Mouse (Mus musculus) kidney, embryonic 14.5 days (tissue): Measurements from ENCODE around the gene Srebf1. TPM values are rescaled to one million over a fixed set of nuclear protein-coding genes. Genes with fewer than 3 reads are reported as not detected.

ENCODE experiments used
- ATAC-seq: fragments of 200-750 bp; cut with Nextera tagmentation; 2 replicates; pipeline ENCODE4 v1.8.0; 2017; ENCODE audit warnings: moderate number of reproducible peaks, mild to moderate bottlenecking, moderate TSS enrichment, moderate library complexity; ENCODE audit not compliant: low FRiP score, low TSS enrichment
- H3K27ac ChIP-seq: fragments of 300-500 bp; sonication (generic); 2 replicates; pipeline ENCODE4 v1.5.1; 2014; ENCODE audit warnings: low read depth, mild to moderate bottlenecking, low read length, moderate library complexity, mixed read lengths
- H3K27me3 ChIP-seq: fragments of 300-500 bp; sonication (generic); 2 replicates; pipeline ENCODE4 v1.6.1; 2014; ENCODE audit warnings: mild to moderate bottlenecking, low read length; ENCODE audit not compliant: control insufficient read depth, insufficient read depth
- H3K36me3 ChIP-seq: fragments of 300-500 bp; sonication (generic); 2 replicates; pipeline ENCODE4 v1.6.1; 2014; ENCODE audit warnings: low read length, mixed read lengths; ENCODE audit not compliant: control insufficient read depth, insufficient read depth
- H3K4me1 ChIP-seq: fragments of 300-500 bp; sonication (generic); 2 replicates; pipeline ENCODE4 v1.6.1; 2014; ENCODE audit warnings: low read length, mixed read lengths; ENCODE audit not compliant: control insufficient read depth, insufficient read depth
- H3K4me2 ChIP-seq: fragments of 300-500 bp; sonication (generic); replicated peaks from 2 replicates; pipeline ENCODE4 v1.6.1; 2014; ENCODE audit warnings: low read depth, mild to moderate bottlenecking, low read length
- H3K4me3 ChIP-seq: fragments of 300-500 bp; sonication (generic); 2 replicates; pipeline ENCODE4 v1.5.1; 2014; ENCODE audit warnings: mild to moderate bottlenecking, low read length
- H3K9ac ChIP-seq: fragments of 300-500 bp; sonication (generic); 2 replicates; pipeline ENCODE4 v1.6.1; 2014; ENCODE audit warnings: low read depth, mild to moderate bottlenecking, low read length, moderate library complexity
- H3K9me3 ChIP-seq: fragments of 300-500 bp; sonication (generic); 2 replicates; pipeline ENCODE4 v1.6.1; 2016; ENCODE audit warnings: low read length; ENCODE audit not compliant: control insufficient read depth
- WGBS: fragments of 180-500 bp; shearing (Covaris S2); extraction: QIAGEN DNeasy Blood & Tissue Kit; methylation state at CpG from one replicate; pipeline ENCODE4 v1.1.7; 2014; 5-methylcytosine and 5-hydroxymethylcytosine counted together
- polyA plus RNA-seq: library from polyadenylated mRNA; unstranded; fragments of >200 nt; fragmentation: Nextera tagmentation; extraction: Ambion mirVana; gene quantifications from 2 replicates; pipeline ENCODE4 v1.2.1, GENCODE M21; 2014

The Srebf1 gene
- polyA plus RNA-seq, 1 experiment from 2014 or later: 58.8 TPM

DNA sequence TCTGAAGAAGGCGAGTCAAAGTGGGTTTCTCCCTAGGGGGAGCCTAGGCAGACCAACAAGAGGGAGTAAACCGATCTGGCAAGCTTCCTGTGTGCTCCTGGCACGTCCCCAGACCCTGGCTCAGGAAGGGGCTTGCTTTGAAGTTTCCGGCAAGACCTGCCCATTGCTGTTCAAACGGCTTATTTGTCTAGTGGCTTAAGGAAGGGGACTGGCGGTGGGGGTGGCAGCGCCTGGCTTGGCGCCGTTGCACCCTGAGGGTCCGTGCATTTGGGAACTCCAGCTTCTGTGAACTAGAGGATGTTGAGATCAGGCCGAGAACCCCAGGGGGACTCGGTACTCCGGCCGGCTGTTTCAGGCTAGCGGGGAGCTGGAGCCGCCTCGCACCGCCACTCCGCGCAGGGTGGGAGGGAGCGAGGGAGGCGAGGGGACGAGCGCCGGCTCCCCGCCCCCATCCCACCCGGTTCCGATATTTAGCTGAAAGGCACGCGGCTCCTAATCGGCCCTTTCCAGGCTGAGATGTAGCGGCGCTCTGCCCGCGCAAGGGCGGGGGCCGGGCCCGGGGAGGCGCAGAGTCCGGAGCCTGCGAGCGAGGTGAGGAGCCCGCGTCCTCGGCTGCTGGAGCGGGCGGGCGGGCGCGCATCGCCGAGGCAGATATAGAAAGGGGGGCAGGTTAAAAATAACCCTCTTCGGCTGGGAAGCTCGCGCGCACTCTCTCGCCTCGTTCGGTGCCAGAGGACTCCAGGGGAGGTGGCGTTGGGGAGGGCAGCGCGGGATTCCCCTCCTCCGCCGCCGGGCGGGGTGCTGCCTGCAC lies 46.8 kb downstream of the Srebf1 start:
- Histone ChIP-seq H3K4me2 (peak overlapping the region; percentile 100), H3K9me3 (no peaks in the 10 kb centered on the region), H3K9ac (peak overlapping the region; percentile 79), H3K4me3 (peak overlapping the region; percentile 66), H3K27ac (peak overlapping the region; percentile 90), H3K4me1 (peaks cover 44% of the 10 kb centered on the region), H3K27me3 (no peaks in the 10 kb centered on the region), H3K36me3 (no peaks in the 10 kb centered on the region)
- WGBS: under 1% methylated on average over 66 of the region's 66 CpGs
- ATAC-seq: peak; percentile 47

DNA sequence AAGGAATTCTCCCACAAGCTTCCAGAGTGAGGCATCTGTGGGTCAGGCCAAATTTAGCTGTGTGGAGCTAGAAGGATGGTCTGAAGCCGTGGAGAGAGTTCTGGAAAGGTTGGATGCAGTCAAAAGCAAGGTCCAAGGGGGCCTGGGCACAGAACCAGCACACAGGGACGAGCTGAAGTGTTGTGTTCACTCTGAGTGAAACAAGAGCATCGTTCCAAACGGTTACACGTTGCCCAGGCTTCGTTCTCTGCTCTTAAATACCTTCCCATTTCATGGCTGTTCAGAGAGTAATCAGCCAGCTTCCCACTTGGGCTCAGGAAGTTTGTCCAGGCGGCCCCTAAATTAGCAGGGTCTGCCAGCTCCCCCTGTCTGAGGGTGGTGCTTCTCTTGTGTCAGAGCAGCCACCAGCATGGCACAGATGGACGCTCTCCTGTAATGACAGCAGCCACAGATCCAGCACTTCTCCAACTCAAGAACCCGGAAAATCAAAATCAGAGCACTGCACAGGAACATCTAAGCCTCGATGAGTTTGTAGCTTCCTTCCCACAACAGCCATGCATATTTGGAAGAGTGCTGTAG lies 48.7 kb downstream of the Srebf1 start:
- peaks cover 4% of the 10 kb centered on the region; the same call in 1 of the 2 replicates for H3K36me3 ChIP-seq
- H3K4me1 ChIP-seq: peaks cover 50% of the 10 kb centered on the region
- no peaks in the 10 kb centered on the region for H3K9me3 ChIP-seq
- no peak overlapping the region for H3K4me3 ChIP-seq
- ATAC-seq: no peak
- H3K27me3 ChIP-seq: no peaks in the 10 kb centered on the region
- 45% methylated on average over 10 of the region's 10 CpGs for WGBS
- no peak overlapping the region for H3K9ac ChIP-seq
- H3K4me2 ChIP-seq: no peak overlapping the region
- no peak overlapping the region for H3K27ac ChIP-seq

DNA sequence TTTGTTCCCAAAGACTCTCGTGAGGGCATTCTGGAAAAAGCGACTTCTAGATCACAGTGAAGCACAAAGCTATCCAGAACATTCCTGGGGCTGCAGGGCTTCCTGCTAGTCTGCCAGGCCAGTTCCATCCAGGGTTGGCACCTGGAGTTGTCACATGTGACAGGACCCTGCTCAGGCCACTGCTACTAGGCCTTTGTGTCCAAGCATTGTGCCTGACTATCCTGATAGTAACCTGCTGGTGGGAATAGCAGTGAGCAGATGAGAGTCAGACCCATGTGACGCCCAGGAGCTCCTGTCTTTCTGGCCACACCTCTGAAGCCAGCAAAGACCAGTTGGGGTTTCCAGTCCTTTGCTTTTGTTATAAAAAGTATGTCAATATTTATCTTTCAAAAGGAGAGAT lies 50.3 kb downstream of the Srebf1 start:
- 87% methylated on average over 3 of the region's 3 CpGs for WGBS
- Histone ChIP-seq H3K4me2 (no peak overlapping the region), H3K27ac (no peak overlapping the region), H3K36me3 (peaks cover 4% of the 10 kb centered on the region; the same call in 1 of the 2 replicates), H3K4me3 (no peak overlapping the region), H3K27me3 (no peaks in the 10 kb centered on the region), H3K9me3 (no peaks in the 10 kb centered on the region), H3K9ac (no peak overlapping the region), H3K4me1 (peaks cover 48% of the 10 kb centered on the region)
- ATAC-seq: no peak

DNA sequence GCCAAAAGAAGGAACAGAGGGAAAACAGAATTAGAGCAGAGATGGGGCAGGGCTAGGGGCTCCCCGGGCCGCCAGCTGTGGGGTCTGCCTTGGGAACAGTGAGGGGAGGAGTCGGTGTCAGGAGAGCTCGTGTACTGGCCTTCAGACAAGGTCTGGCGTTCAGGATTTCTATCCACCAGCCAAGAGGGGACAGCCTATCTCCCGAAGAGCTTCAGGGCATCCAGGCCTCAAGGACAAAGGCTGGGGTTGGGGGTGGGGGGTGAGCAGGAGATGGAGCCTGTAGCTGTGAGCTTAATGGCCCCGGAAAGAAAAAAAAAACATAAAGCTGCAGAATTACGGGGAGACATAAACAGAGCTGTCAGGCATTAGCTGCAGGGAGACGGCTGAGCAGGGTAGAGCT lies 53.6 kb downstream of the Srebf1 start:
- 18% methylated on average over 9 of the region's 9 CpGs for WGBS
- ATAC-seq: no peak
- no peak overlapping the region for H3K9ac ChIP-seq
- no peak overlapping the region for H3K4me3 ChIP-seq
- H3K4me1 ChIP-seq: peaks cover 48% of the 10 kb centered on the region
- H3K27me3 ChIP-seq: no peaks in the 10 kb centered on the region
- peak overlapping the region; percentile 48; the same call in 1 of the 2 replicates for H3K27ac ChIP-seq
- H3K4me2 ChIP-seq: no peak overlapping the region
- peaks cover 4% of the 10 kb centered on the region; the same call in 1 of the 2 replicates for H3K36me3 ChIP-seq
- no peaks in the 10 kb centered on the region for H3K9me3 ChIP-seq

DNA sequence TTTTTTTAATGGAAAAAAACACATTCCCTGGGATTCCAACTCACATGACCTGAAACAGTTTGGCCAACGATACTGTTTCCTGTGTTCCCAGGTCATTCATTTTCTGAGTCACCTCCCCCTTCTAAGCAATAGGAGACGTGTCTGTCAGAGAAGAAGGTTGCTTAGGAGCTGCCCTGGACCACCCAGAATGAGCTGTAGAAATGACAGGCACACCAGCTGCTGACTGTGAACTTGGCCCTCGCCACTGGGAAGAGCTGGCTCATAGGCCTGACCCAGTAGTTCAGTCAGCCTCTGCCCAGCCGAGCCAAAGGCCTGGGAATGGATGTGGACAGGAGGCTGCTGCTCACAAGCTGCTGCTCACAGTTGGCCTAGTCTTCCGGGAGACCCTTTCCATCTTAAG lies 57.3 kb downstream of the Srebf1 start:
- H3K27me3 ChIP-seq: no peaks in the 10 kb centered on the region
- H3K4me1 ChIP-seq: peaks cover 49% of the 10 kb centered on the region
- H3K4me3 ChIP-seq: no peak overlapping the region
- H3K9me3 ChIP-seq: no peaks in the 10 kb centered on the region
- peak; percentile 63 for ATAC-seq
- peaks cover 3% of the 10 kb centered on the region for H3K36me3 ChIP-seq
- H3K27ac ChIP-seq: no peak overlapping the region; the same call in 1 of the 2 replicates
- H3K4me2 ChIP-seq: no peak overlapping the region
- 28% methylated on average over 5 of the region's 5 CpGs for WGBS
- H3K9ac ChIP-seq: no peak overlapping the region

DNA sequence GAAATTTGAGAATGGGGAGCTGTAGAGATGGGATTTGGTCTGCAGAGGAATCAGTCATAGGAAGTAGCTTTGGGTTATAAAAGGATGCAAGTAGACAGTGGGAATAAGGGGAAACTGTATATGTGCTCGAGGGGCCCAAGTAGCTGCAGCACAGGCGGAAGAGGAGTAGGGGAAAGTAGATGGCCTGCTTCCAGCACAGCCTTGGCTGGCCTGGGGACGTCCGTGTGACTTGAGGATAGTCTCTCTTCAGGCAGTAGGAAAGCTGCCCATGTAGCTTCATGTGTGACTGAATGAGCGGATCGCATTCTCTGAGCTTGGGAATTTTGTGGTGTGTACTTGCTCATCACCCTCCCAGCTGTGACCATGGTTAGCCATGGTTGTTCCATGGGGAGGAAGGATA lies 57.9 kb downstream of the Srebf1 start:
- WGBS: 65% methylated on average over 6 of the region's 6 CpGs
- H3K4me1 ChIP-seq: peaks cover 49% of the 10 kb centered on the region
- ATAC-seq: no peak

DNA sequence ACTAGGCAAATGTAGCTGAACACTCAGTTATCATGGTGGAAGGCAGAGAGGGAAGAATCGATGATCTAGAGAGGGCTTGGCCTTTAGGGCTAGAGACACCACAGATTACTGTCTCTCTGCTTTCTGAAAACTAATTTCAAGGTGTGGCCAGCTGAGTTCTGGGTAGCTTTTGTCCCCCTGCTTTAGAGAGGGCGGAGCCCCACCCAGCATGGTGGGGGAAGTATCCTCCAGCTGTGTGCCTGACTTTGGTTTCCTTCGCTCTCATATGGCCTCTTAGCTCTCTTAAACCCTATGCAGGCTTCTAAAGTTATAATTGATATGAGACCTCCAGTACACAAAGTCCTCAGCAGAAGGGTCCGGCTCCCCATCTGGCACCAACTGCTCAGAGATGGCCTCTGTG lies 59.0 kb downstream of the Srebf1 start:
- Histone ChIP-seq H3K4me2 (no peak overlapping the region), H3K9me3 (no peaks in the 10 kb centered on the region), H3K27me3 (no peaks in the 10 kb centered on the region), H3K4me3 (no peak overlapping the region), H3K4me1 (peaks cover 38% of the 10 kb centered on the region), H3K9ac (no peak overlapping the region), H3K36me3 (peaks cover 7% of the 10 kb centered on the region), H3K27ac (no peak overlapping the region)
- ATAC-seq: no peak
- 89% methylated on average over 4 of the region's 4 CpGs for WGBS

More for the DNA sequence above, 57.9 kb downstream of the Srebf1 start:
- Histone ChIP-seq H3K4me2 (no peak overlapping the region), H3K27ac (peak overlapping the region; percentile 39; the same call in 1 of the 2 replicates), H3K9ac (no peak overlapping the region), H3K36me3 (peaks cover 7% of the 10 kb centered on the region), H3K9me3 (no peaks in the 10 kb centered on the region), H3K4me3 (no peak overlapping the region), H3K27me3 (no peaks in the 10 kb centered on the region)

DNA sequence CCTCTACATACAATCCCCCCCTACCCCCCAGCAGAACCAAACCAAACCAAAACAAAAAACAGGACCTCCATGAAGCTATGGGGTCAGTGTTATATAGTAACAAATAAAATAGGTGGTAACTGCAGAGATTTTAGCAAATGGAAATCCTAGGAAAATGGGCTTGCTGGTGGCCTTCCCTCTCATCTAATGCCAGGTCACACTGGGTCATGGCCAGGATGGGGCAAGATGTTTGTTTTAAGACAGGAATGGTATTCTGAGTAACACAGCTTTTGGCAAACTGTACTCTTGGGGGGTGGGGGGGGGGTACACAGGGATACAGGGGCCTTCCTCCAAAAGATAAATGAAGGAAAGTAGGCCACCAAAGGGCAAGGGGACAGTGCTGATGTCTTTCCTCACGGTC lies 59.8 kb downstream of the Srebf1 start:
- Histone ChIP-seq H3K9me3 (no peaks in the 10 kb centered on the region), H3K4me2 (no peak overlapping the region), H3K4me3 (no peak overlapping the region), H3K36me3 (peaks cover 9% of the 10 kb centered on the region), H3K9ac (no peak overlapping the region), H3K27ac (no peak overlapping the region), H3K4me1 (peaks cover 30% of the 10 kb centered on the region), H3K27me3 (no peaks in the 10 kb centered on the region)
- 77% methylated on average over 1 of the region's 1 CpGs for WGBS
- no peak for ATAC-seq
